Mouse (Mus musculus): ENCODE results near the gene Pnrc2. TPM values are rescaled to one million over a fixed set of nuclear protein-coding genes. Genes with fewer than 3 reads are reported as not detected.

The Pnrc2 gene
- polyA plus RNA-seq (2012; rRNA removed): 62.5 and 124 TPM in 2 replicates

DNA sequence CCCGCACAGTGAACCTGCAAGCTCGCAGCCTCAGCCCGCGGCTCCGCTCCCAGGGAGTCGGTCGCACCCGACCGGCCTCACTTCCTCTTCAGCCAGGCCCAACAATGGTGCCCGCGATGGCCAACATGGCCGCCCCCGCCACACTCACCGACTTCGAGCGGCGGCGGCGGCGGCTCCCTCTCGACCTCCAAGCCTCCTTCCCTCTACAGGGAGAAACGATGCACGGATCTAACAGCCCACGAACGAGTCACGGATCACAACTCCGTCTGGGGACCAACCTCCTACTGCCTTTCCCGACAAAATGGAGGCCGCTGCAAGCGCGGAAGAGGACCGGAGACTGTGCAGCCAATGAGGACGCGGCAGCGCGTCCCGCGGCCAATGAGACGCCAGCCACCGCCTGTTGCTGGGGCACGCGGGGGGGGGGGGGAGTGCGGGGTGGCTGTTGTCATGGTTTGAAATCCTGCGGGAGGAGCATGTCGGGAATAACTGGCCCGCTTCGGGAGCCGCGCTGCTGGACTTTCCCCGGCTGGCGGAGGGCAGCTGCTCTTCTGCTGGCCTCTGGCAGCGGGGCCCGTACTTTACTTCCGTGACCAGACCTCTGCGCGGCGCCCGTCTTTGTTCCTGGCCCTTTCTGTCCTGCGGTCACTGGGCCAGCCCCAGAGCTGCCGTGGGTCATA is at the start of gene Pnrc2:
Pnrc2 (minus strand) TSS at position 325 of the 677 bp plus-strand sequence.

DNA sequence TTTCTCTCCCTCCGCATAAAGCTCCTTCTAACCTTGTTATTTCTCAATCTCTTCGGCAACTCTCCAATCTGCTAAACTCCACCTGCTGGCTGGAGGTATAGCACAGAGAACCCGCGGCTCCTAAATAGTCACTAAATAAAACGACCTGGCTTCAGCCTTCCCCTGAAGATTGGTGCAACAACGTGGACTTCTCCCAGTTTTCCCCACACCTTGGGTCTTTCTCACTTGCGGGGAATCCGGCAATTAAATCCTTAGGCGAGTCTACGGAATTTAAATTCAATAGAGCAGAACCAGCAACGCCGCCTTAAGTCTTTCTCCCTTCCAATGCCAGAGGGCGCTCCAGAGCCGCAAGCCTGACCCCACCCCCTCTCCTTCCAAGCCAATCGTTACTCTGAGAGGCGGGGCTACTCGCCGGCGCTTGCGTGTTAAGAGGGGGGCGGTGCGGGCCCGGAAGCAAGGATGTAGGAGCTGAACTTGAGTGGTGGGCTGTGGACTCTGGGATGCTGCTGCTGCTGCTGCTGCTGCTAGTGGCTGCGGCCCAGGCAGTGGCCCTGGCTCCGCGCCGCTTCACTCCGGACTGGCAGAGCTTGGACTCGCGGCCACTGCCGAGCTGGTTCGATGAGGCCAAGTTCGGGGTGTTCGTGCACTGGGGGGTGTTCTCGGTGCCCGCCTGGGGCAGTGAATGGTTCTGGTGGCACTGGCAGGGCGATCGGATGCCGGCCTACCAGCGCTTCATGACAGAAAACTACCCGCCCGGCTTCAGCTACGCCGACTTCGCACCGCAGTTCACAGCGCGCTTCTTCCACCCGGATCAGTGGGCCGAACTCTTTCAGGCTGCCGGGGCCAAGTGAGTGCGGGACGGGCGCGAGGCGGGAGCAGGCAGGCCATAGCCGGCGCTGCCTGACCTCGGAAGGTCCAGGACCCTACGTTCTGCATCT is 46.9 kb upstream of the Pnrc2 start, which contains the start of gene Fuca1:
Fuca1 (plus strand) TSS at position 432 of the 938 bp plus-strand sequence.

DNA sequence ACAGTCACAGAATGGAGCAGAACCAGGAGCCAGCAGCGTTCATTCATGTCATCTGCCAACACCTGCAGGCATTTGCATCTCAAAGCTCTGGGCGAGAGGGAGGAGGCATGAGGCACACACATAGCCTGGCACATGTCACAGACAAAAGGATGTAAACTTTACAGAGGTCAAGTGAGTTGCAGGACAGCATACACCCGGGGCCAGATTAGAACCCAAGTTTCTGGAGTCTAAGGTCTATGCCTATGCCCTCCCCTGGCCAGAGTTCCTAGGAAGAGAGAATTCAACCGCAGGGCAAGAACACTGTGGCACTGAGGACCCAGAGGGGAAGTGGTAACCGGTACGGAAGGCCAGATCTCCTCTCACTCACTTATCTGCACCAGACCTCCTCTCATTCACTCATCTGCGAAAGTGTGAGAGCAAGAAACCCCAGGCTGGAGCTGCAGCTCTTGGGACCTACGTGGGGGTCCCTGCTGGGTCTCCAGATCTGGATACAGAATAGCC is 21.5 kb upstream of the Pnrc2 start, which contains the start of gene Cnr2:
Cnr2 (plus strand) TSS at position 324 of the 501 bp plus-strand sequence.

DNA sequence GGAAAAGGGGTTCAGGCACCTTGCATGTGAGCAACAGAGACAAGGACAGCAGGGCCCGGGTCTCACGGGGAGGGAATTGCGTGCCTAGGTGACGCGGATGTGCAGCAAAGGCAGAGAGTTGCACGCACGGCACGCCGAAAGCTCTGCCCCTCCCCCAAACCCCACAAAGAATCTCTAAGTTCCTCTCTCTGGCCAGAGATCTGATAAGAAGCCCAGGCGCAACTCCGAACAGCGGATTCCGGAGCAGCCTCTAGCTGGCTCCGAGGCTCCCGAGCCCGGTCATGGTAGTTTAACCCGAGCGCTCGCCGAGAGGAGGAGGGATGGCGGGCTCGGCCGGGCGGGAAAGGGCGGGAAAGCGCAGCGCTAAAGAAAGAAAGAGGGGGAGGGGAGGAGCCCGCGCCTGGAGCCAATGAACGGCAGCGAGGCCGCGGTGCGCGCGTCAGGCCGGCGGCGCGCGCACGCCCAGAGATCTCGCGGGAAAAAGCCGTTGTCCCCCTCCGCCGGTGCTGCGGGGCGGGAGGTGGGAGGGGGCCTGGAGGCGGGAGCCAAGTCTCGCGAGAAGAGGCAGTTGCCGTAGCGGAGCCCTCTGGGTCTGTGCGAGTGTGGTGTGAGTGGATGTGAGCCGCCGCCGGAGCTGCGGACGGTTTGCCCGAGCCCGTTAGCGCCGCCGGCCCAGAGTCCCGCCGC is 18.0 kb downstream of the Pnrc2 start, which contains the start of gene Srsf10:
Srsf10 (plus strand) TSS at position 212 of the 687 bp plus-strand sequence.

Other genes starting within 250 kb of the Pnrc2 start
- gene Ifnlr1, start 187.6 kb downstream of the Pnrc2 start, polyA plus RNA-seq (2012; rRNA removed): 0.49 and 0.53 TPM in 2 replicates
- gene Il22ra1, start 145.7 kb downstream of the Pnrc2 start, polyA plus RNA-seq (2012; rRNA removed): 0.04 and 0.09 TPM in 2 replicates
- 0.51 and 2.1 TPM in 2 replicates for gene Myom3, start 114.1 kb downstream of the Pnrc2 start, polyA plus RNA-seq (2012; rRNA removed)
- 107 and 115 TPM in 2 replicates for gene Srsf10, start 18.1 kb downstream of the Pnrc2 start, polyA plus RNA-seq (2012; rRNA removed)
- gene Cnr2, start 21.5 kb upstream of the Pnrc2 start, polyA plus RNA-seq (2012; rRNA removed): 0.04 and 0.08 TPM in 2 replicates
- 44.9 and 46.3 TPM in 2 replicates for gene Fuca1, start 46.9 kb upstream of the Pnrc2 start, polyA plus RNA-seq (2012; rRNA removed)
- 52.7 and 58.3 TPM in 2 replicates for gene Hmgcl, start 72.6 kb upstream of the Pnrc2 start, polyA plus RNA-seq (2012; rRNA removed)
- 52.2 and 53.0 TPM in 2 replicates for gene Gale, start 89.9 kb upstream of the Pnrc2 start, polyA plus RNA-seq (2012; rRNA removed)
- 141 and 147 TPM in 2 replicates for gene Lypla2, start 98.8 kb upstream of the Pnrc2 start, polyA plus RNA-seq (2012; rRNA removed)
- gene Pithd1, start 113.4 kb upstream of the Pnrc2 start, polyA plus RNA-seq (2012; rRNA removed): 65.7 and 68.3 TPM in 2 replicates
- gene Eloa, start 147.9 kb upstream of the Pnrc2 start, polyA plus RNA-seq (2012; rRNA removed): 18.9 TPM in 2 replicates
- gene Rpl11, start 179.6 kb upstream of the Pnrc2 start, polyA plus RNA-seq (2012; rRNA removed): 953 TPM in 2 replicates